Mouse (Mus musculus): ENCODE results near the gene Pan3. TPM values are rescaled to one million over a fixed set of nuclear protein-coding genes. Genes with fewer than 3 reads are reported as not detected.

Gene Pan3
- polyA plus RNA-seq, 1 experiment from 2014 or later, result 59.7 TPM

DNA sequence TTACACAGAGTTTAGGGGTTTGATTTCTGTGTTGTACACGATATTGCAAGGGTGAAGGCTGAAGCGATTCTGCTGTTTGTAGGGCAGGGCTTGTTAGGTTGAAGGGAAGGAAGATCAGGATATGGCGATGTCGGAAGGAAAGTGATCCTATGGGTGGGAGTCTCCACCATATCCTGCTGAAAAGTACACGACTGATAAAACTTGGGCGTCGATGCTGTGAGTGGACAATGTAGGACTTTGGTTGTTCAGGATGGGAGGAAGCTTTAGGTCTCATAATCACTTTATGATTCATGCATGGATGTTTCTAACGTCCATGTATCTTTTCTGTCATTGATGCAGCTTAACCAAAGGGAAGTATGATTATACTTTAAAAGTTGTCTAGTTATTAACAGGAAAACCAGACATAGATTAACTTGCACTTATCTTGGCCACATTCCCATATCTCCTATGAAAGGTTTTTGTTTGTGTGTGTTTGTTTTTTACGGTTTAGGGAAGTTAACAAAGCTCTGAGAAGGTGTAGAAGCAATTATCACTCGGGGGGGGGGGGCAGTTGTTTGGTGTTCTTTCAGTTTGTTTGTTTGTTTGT is 64.9 kb downstream of the Pan3 start:
- 0 out of 2 replicates have a peak, but pooled peaks cover 3% of the 10 kb centered on the region for H3K4me1 ChIP-seq
- peaks cover 18% of the 10 kb centered on the region for H3K36me3 ChIP-seq (replicated peaks)
- no peak overlapping the region for H3K4me3 ChIP-seq
- WGBS, result 89% methylated on average over 10 of the region's 10 CpGs
- DNase-seq (ENCODE audit: low spot score), result no peak
- H3K9me3 ChIP-seq, result no peaks in the 10 kb centered on the region
- H3K27me3 ChIP-seq (replicated peaks; ENCODE audit: low read depth, poor library complexity, severe bottlenecking), result no peaks in the 10 kb centered on the region
- no peak overlapping the region for H3K27ac ChIP-seq (replicated peaks)

GRCm38 (mm10) chr5:147495961-147496360 is 66.0 kb downstream of the Pan3 start:
- Histone ChIP-seq H3K27me3 (replicated peaks; ENCODE audit: low read depth, poor library complexity, severe bottlenecking) (no peaks in the 10 kb centered on the region), H3K4me3 (no peak overlapping the region), H3K27ac (replicated peaks) (no peak overlapping the region), H3K9me3 (no peaks in the 10 kb centered on the region), H3K36me3 (replicated peaks) (peaks cover 18% of the 10 kb centered on the region), H3K4me1 (0 out of 2 replicates have a peak, but pooled peaks cover 3% of the 10 kb centered on the region)
- no peak for DNase-seq (ENCODE audit: low spot score)
- 88% methylated on average over 2 of the region's 2 CpGs for WGBS

DNA sequence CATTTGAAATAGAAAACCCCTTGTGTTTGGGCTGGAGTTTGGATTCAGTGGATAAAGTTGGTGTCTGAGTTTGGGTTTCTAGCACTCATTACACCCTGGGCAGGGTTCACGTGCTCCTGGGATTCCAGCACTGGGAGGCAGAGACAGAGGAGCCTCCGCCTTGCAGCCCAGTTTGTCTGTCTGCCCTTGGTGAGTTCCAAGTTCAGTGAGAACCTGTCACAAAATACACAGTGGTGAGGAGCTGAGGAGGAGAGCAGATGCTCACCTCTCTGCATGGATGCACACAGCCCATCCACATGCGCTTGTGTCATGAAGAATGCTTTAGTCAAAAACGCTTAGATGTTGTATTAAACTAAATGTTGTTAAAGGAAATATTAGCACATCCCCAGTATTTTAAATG is 67.0 kb downstream of the Pan3 start:
- Histone ChIP-seq H3K27me3 (replicated peaks; ENCODE audit: low read depth, poor library complexity, severe bottlenecking) (no peaks in the 10 kb centered on the region), H3K27ac (replicated peaks) (no peak overlapping the region), H3K36me3 (replicated peaks) (peaks cover 18% of the 10 kb centered on the region), H3K4me1 (0 out of 2 replicates have a peak, but pooled peaks cover 3% of the 10 kb centered on the region), H3K9me3 (no peaks in the 10 kb centered on the region), H3K4me3 (no peak overlapping the region)
- no peak for DNase-seq (ENCODE audit: low spot score)
- 91% methylated on average over 4 of the region's 4 CpGs for WGBS

DNA sequence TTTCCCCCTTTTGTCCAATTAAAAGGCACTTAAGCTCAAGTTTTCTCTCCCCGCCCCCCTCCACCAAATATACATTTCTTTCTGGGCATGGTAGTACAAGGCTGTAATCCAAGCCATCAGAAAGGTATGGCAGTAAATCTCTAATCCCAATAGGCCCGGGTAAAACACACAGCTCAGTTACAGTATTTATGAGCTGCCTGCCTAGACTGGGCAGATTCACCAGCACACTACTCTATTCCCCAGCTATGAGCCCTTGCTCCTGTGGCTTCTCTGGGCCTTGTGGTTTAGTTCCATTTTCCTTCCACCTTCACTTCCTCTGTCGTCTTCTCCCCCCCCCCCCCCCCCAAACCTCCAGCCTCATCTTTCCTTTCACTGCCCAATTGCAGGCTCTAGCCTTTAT is 67.8 kb downstream of the Pan3 start:
- 73% methylated on average over 3 of the region's 3 CpGs for WGBS
- H3K36me3 ChIP-seq (replicated peaks), result peaks cover 14% of the 10 kb centered on the region
- no peaks in the 10 kb centered on the region for H3K9me3 ChIP-seq
- no peaks in the 10 kb centered on the region for H3K27me3 ChIP-seq (replicated peaks; ENCODE audit: low read depth, poor library complexity, severe bottlenecking)
- H3K4me3 ChIP-seq, result no peak overlapping the region
- H3K27ac ChIP-seq (replicated peaks), result no peak overlapping the region
- no peaks in the 10 kb centered on the region for H3K4me1 ChIP-seq
- DNase-seq (ENCODE audit: low spot score), result no peak

GRCm38 (mm10) chr5:147501456-147501998 is 71.6 kb downstream of the Pan3 start:
- no peaks in the 10 kb centered on the region for H3K27me3 ChIP-seq (replicated peaks; ENCODE audit: low read depth, poor library complexity, severe bottlenecking)
- DNase-seq (ENCODE audit: low spot score), result no peak
- no peak overlapping the region for H3K27ac ChIP-seq (replicated peaks)
- H3K9me3 ChIP-seq, result no peaks in the 10 kb centered on the region
- peaks cover 2% of the 10 kb centered on the region; the same call in 1 of the 2 replicates for H3K36me3 ChIP-seq (replicated peaks)
- no peak overlapping the region for H3K4me3 ChIP-seq
- 88% methylated on average over 2 of the region's 2 CpGs for WGBS
- H3K4me1 ChIP-seq, result no peaks in the 10 kb centered on the region

DNA sequence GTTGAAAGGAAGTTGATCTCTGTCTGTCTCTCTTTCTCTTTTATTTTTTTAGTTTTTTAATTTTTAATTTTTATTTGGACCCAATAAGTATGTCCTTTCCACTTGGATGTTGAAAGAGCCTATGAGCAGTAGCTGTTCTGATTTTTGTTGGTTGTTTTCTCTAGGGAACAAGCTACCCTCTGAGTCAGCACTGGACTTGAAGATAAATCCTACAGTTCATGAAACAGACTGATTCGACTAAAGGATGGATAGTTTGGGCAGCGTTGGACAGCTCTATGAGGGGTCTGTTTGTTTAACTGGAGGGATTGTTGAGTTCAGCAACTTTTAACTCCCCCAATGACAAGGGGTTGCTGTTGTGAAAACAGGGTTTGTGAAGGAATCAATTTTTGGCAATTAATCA is 73.0 kb downstream of the Pan3 start:
- no peaks in the 10 kb centered on the region for H3K27me3 ChIP-seq (replicated peaks; ENCODE audit: low read depth, poor library complexity, severe bottlenecking)
- H3K4me1 ChIP-seq, result 0 out of 2 replicates have a peak, but pooled peaks cover under 1% of the 10 kb centered on the region
- no peak overlapping the region for H3K4me3 ChIP-seq
- H3K9me3 ChIP-seq, result no peaks in the 10 kb centered on the region
- WGBS, result 81% methylated on average over 2 of the region's 2 CpGs
- 0 out of 2 replicates have a peak, but pooled peaks cover 3% of the 10 kb centered on the region for H3K36me3 ChIP-seq (replicated peaks)
- DNase-seq (ENCODE audit: low spot score), result no peak
- no peak overlapping the region for H3K27ac ChIP-seq (replicated peaks)

- no peak for DNase-seq (ENCODE audit: low spot score)
- 94% methylated on average over 9 of the region's 9 CpGs for WGBS
- Histone ChIP-seq H3K4me3 (no peak overlapping the region), H3K9me3 (no peaks in the 10 kb centered on the region), H3K36me3 (replicated peaks) (0 out of 2 replicates have a peak, but pooled peaks cover 3% of the 10 kb centered on the region), H3K27me3 (replicated peaks; ENCODE audit: low read depth, poor library complexity, severe bottlenecking) (no peaks in the 10 kb centered on the region), H3K27ac (replicated peaks) (no peak overlapping the region), H3K4me1 (0 out of 2 replicates have a peak, but pooled peaks cover 3% of the 10 kb centered on the region)
Observed at GRCm38 (mm10) chr5:147511350-147511749, 81.4 kb downstream of the Pan3 start.

DNA sequence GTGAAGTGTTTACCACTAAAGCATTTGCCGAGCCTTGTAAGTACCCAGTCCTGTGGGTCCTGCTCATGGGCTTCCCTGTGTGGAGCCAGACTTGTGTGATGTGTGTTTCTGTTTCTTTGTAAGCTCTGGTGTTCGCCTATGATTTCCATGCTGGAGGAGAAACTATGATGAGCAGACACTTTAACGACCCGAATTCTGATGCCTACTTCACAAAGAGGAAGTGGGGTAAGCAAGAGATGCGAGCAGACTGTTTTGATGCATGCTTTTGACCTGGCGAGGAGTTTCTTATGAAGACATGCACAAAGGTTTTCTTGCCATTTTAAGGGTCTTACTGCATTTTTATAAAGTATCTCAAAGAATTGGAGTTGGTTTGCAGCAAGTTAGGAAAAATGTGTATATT is 97.0 kb downstream of the Pan3 start:
- no peak overlapping the region for H3K4me3 ChIP-seq
- no peaks in the 10 kb centered on the region for H3K4me1 ChIP-seq
- no peak overlapping the region for H3K27ac ChIP-seq (replicated peaks)
- H3K27me3 ChIP-seq (replicated peaks; ENCODE audit: low read depth, poor library complexity, severe bottlenecking), result no peaks in the 10 kb centered on the region
- no peaks in the 10 kb centered on the region for H3K9me3 ChIP-seq
- no peak for DNase-seq (ENCODE audit: low spot score)
- WGBS, result 92% methylated on average over 6 of the region's 6 CpGs
- H3K36me3 ChIP-seq (replicated peaks), result peaks cover 87% of the 10 kb centered on the region

GRCm38 (mm10) chr5:147527788-147528187 is 97.8 kb downstream of the Pan3 start:
- peaks cover 82% of the 10 kb centered on the region for H3K36me3 ChIP-seq (replicated peaks)
- no peak for DNase-seq (ENCODE audit: low spot score)
- 93% methylated on average over 3 of the region's 3 CpGs for WGBS

GRCm38 (mm10) chr5:147532031-147532430 is 102.1 kb downstream of the Pan3 start:
- H3K36me3 ChIP-seq (replicated peaks), result peaks cover 70% of the 10 kb centered on the region
- H3K27ac ChIP-seq (replicated peaks), result no peak overlapping the region
- no peak overlapping the region for H3K4me3 ChIP-seq
- H3K9me3 ChIP-seq, result no peaks in the 10 kb centered on the region
- no peaks in the 10 kb centered on the region for H3K27me3 ChIP-seq (replicated peaks; ENCODE audit: low read depth, poor library complexity, severe bottlenecking)
- WGBS, result 95% methylated on average over 6 of the region's 6 CpGs
- DNase-seq (ENCODE audit: low spot score), result no peak
- H3K4me1 ChIP-seq, result no peaks in the 10 kb centered on the region

More at GRCm38 (mm10) chr5:147527788-147528187, 97.8 kb downstream of the Pan3 start:
- Histone ChIP-seq H3K4me1 (no peaks in the 10 kb centered on the region), H3K27me3 (replicated peaks; ENCODE audit: low read depth, poor library complexity, severe bottlenecking) (no peaks in the 10 kb centered on the region), H3K27ac (replicated peaks) (no peak overlapping the region), H3K9me3 (no peaks in the 10 kb centered on the region), H3K4me3 (no peak overlapping the region)

DNA sequence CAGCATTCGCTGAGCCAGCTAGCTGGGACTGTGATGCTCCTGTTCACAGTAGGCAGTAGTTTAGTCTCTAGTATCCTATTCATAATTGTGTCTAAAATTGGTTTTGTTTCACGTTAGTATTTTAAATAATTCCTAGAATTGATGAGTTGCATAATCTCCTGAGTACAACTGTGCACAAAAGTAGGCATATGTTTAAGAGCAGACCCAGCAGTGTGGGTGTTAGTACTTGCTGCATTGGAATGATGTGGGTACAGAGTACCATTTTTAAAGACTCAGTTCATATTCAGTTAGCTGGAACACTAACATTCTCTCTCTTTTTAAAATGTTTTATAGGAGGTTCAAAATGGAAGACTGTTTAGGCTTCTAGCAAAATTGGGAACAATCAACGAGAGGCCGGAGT is 109.4 kb downstream of the Pan3 start:
- no peak for DNase-seq (ENCODE audit: low spot score)
- Histone ChIP-seq H3K4me3 (no peak overlapping the region), H3K9me3 (no peaks in the 10 kb centered on the region), H3K27me3 (replicated peaks; ENCODE audit: low read depth, poor library complexity, severe bottlenecking) (no peaks in the 10 kb centered on the region), H3K36me3 (replicated peaks) (peaks cover 76% of the 10 kb centered on the region), H3K27ac (replicated peaks) (no peak overlapping the region), H3K4me1 (peaks cover 8% of the 10 kb centered on the region; the same call in 1 of the 2 replicates)
- WGBS, result 96% methylated on average over 4 of the region's 4 CpGs

DNA sequence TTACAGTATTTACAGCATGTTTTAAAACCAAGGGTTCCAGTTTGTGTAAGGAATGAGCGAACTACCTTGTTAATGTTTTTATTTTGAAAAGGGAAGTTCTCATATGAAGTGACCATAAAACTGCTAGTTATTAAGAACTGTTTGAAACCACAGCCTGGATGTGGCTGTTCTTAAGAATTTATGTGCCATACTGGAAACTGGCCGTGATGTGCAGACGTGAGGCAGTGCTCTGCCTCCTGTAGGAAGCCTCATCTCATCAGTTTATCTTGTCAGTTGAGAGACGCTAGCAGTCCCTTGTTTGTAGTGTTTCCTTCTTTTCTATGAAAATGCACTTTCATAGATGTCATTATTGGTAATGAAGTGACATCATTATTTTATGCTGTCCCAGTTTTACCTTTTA is 109.9 kb downstream of the Pan3 start:
- 92% methylated on average over 4 of the region's 4 CpGs for WGBS
- Histone ChIP-seq H3K4me1 (peaks cover 8% of the 10 kb centered on the region; the same call in 1 of the 2 replicates), H3K36me3 (replicated peaks) (peaks cover 77% of the 10 kb centered on the region), H3K9me3 (no peaks in the 10 kb centered on the region), H3K27ac (replicated peaks) (no peak overlapping the region), H3K27me3 (replicated peaks; ENCODE audit: low read depth, poor library complexity, severe bottlenecking) (no peaks in the 10 kb centered on the region), H3K4me3 (no peak overlapping the region)
- DNase-seq (ENCODE audit: low spot score), result no peak

DNA sequence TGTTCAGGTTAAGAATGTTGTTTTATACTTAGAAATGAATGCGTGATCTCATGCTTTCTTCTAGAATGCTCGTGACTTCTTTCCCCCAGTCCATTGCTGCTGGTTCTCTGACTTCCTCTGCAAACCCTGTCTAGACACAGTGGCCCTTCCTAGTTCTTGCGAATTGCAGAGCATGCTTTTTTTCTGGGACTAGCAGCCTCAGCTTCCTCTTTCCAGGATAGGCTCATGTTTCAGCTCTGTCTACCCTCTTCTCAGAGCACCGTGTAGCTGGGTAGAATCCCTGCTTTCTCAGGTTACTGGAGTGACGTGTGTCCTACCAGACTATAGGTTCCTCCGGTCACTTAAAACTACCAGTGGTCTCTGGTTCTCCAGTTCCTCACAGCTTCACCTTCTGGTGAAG is 112.3 kb downstream of the Pan3 start:
- Histone ChIP-seq H3K27ac (replicated peaks) (no peak overlapping the region), H3K9me3 (no peaks in the 10 kb centered on the region), H3K4me3 (no peak overlapping the region), H3K4me1 (peaks cover 8% of the 10 kb centered on the region; the same call in 1 of the 2 replicates), H3K36me3 (replicated peaks) (peaks cover 78% of the 10 kb centered on the region), H3K27me3 (replicated peaks; ENCODE audit: low read depth, poor library complexity, severe bottlenecking) (no peaks in the 10 kb centered on the region)
- 66% methylated on average over 6 of the region's 6 CpGs for WGBS
- DNase-seq (ENCODE audit: low spot score), result no peak

All from embryonic facial prominence, embryonic 10.5 days (tissue).